Mouse (Mus musculus) c-Kit-negative CD71-positive TER-119-positive erythroid progenitor cells, embryonic 14.5 days (primary cell): ENCODE data around the gene Cntn5.
A peak's percentile ranks its signal among the peaks of the same experiment; 100 is the strongest.

ENCODE experiments used
- DNase-seq: peaks from one replicate; pipeline ENCODE4 v3.0.0-alpha.2; 2013; ENCODE audit warnings: low read depth, low spot score

The Cntn5 gene

GRCm38 (mm10) chr9:10904616-10905363 is at the start of gene Cntn5:
TSS of gene Cntn5 (minus strand) at chr9:10904775.
- DNase-seq: no peak

GRCm38 (mm10) chr9:10950470-10950869 is 45.9 kb upstream of the Cntn5 start:
- DNase-seq: no peak

- DNase-seq: peak; percentile 4
These were observed 5.0 kb upstream of the Cntn5 start for GRCm38 (mm10) chr9:10909573-10909972.

- DNase-seq: no peak
These were observed 1.1 kb upstream of the Cntn5 start for GRCm38 (mm10) chr9:10905696-10906095.

GRCm38 (mm10) chr9:10879758-10880157 is 24.8 kb downstream of the Cntn5 start:
- DNase-seq: no peak

GRCm38 (mm10) chr9:10873881-10874280 is 30.7 kb downstream of the Cntn5 start:
- no peak for DNase-seq

GRCm38 (mm10) chr9:10856204-10856892 is 48.2 kb downstream of the Cntn5 start:
- DNase-seq: no peak

GRCm38 (mm10) chr9:10816711-10817110 is 87.9 kb downstream of the Cntn5 start:
- DNase-seq: no peak

- no peak for DNase-seq
These were observed 107.4 kb downstream of the Cntn5 start for GRCm38 (mm10) chr9:10797158-10797557.

GRCm38 (mm10) chr9:10795102-10795501 is 109.5 kb downstream of the Cntn5 start:
- no peak for DNase-seq

- no peak for DNase-seq
These were observed 172.7 kb downstream of the Cntn5 start for GRCm38 (mm10) chr9:10731878-10732277.

- DNase-seq: no peak
These were observed 180.4 kb downstream of the Cntn5 start for GRCm38 (mm10) chr9:10724191-10724590.

GRCm38 (mm10) chr9:10722121-10722520 is 182.5 kb downstream of the Cntn5 start:
- no peak for DNase-seq

- DNase-seq: no peak
These were observed 185.6 kb downstream of the Cntn5 start for GRCm38 (mm10) chr9:10718986-10719385.

GRCm38 (mm10) chr9:10713641-10714040 is 190.9 kb downstream of the Cntn5 start:
- DNase-seq: no peak

- DNase-seq: no peak
These were observed 222.9 kb downstream of the Cntn5 start for GRCm38 (mm10) chr9:10681646-10682045.

GRCm38 (mm10) chr9:10681181-10681580 is 223.4 kb downstream of the Cntn5 start:
- no peak for DNase-seq

GRCm38 (mm10) chr9:10668676-10669075 is 235.9 kb downstream of the Cntn5 start:
- no peak for DNase-seq

- no peak for DNase-seq
These were observed 237.1 kb downstream of the Cntn5 start for GRCm38 (mm10) chr9:10667438-10667837.

GRCm38 (mm10) chr9:10665756-10666155 is 238.8 kb downstream of the Cntn5 start:
- DNase-seq: no peak

GRCm38 (mm10) chr9:10663101-10663500 is 241.5 kb downstream of the Cntn5 start:
- DNase-seq: no peak

GRCm38 (mm10) chr9:10659478-10659877 is 245.1 kb downstream of the Cntn5 start:
- DNase-seq: no peak

- no peak for DNase-seq
These were observed 246.5 kb downstream of the Cntn5 start for GRCm38 (mm10) chr9:10658086-10658485.
